In the genomic region with DNA sequence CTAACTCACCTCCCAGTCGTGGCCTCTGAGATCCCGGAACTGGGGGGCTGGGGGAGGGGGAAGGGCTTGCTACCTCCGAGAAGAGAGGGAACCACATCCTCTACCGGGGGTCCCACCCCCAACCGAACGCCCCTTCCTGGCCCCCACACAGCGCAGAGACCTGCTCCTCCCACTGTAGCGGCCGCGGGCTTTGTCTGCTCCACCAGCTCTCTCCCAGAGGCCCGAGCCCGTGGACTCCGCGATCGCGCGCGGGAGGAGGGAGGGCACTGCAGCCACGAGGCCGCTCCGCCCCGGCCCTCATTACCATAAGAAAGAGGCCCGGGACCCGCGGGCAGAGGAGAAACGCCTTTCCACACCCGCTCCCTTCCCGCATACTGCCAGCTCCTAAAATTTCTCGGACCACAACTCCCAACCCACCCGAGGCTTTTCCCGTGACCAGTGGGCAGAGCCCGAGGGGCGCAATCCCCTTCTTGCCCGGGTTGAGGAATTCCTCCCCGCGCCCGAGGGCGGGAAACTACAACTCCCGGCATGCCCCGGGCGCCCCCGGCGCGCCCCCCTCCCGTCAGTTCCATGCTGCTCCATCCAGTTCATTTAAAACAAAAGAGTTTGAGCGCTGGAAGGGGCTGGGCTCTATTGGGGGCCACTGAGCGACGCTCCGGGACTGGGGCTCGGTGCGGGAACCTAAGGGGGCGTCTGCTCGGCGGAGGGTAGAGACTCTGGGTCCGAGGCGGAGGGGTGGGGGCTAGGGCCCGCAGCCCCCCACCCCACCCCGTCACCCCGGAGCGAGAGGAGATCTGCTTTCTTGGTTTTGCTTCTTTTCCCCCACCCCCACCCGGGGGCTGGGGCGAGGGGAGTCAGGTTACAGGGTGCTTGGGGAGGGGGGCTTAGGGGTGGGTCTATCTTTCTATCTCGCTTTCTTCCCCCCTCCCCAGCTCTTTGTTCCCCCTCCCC, we compare ENCODE assay signal across 8 mouse cellular contexts. TPM values are rescaled to one million over a fixed set of nuclear protein-coding genes. Genes with fewer than 3 reads are reported as not detected.
A peak's percentile ranks its signal among the peaks of the same experiment; 100 is the strongest.
DNase-seq lines count a peak whose midpoint lies in the region; ATAC-seq lines count a peak whose summit lies in the region.

No protein-coding gene starts in this region.

- peak; percentile 86 for ATAC-seq in hindbrain, embryonic 12.5 days (ENCODE audit: low FRiP score)

- no peaks in the 10 kb centered on the region for H3K9me3 ChIP-seq in hindbrain, embryonic 12.5 days (replicated peaks)

- WGBS in hindbrain, embryonic 12.5 days: under 1% methylated on average over 63 of the region's 63 CpGs

- H3K4me1 ChIP-seq in hindbrain, embryonic 12.5 days: peaks cover 64% of the 10 kb centered on the region

- peaks cover 13% of the 10 kb centered on the region for H3K36me3 ChIP-seq in hindbrain, embryonic 12.5 days

- H3K4me3 ChIP-seq in hindbrain, embryonic 12.5 days: peak overlapping the region; percentile 94

- peak; percentile 85 for DNase-seq in MN1 (ENCODE audit: low spot score)
- DNase-seq in cerebellum, adult 9-11 months: peak; percentile 89
- peak; percentile 86 to 90 for DNase-seq in frontal cortex, postnatal 10 days (ENCODE audit: low spot score in 2 of 2)
- peak; percentile 76 to 88 for DNase-seq in layer of hippocampus, postnatal 25 days (ENCODE audit: extremely low spot score in 1 of 2, low spot score in 1 of 2)
- DNase-seq in lung, postnatal 25 days (ENCODE audit: low spot score): peak; percentile 84
- DNase-seq in retina, embryonic 14.5 days (ENCODE audit: low spot score): peak; percentile 90
- peak; percentile 94 for DNase-seq in thymus, postnatal 4 days

- H3K27me3 ChIP-seq in hindbrain, embryonic 12.5 days: no peaks in the 10 kb centered on the region

- peak overlapping the region; percentile 93 for H3K4me2 ChIP-seq in hindbrain, embryonic 12.5 days (replicated peaks)

- peak overlapping the region; percentile 99 for H3K27ac ChIP-seq in hindbrain, embryonic 12.5 days

- peak overlapping the region; percentile 99 for H3K9ac ChIP-seq in hindbrain, embryonic 12.5 days

RNA-seq across cellular contexts. Expression of gene Mex3a, which starts 0.6 kb away (rescaled TPM):
- 44.2 and 44.5 TPM in 2 replicates for polyA plus RNA-seq in hindbrain, embryonic 12.5 days (2016; fragmentation: Nextera tagmentation; extraction: Ambion mirVana)
- 1 to 10 TPM; 4.3 to 4.6 TPM for total RNA-seq in layer of hippocampus, postnatal 25 days (2021)

RNA-seq across cellular contexts. Expression of gene Rab25, which starts 16.5 kb away (rescaled TPM):
- polyA plus RNA-seq in hindbrain, embryonic 12.5 days (2016; fragmentation: Nextera tagmentation; extraction: Ambion mirVana): 1.5 and 2.4 TPM in 2 replicates
- not detected for total RNA-seq in layer of hippocampus, postnatal 25 days (2021)

RNA-seq across cellular contexts. Expression of gene Lamtor2, which starts 21.3 kb away (rescaled TPM):
- 124 and 140 TPM in 2 replicates for polyA plus RNA-seq in hindbrain, embryonic 12.5 days (2016; fragmentation: Nextera tagmentation; extraction: Ambion mirVana)
- 100 to 1,000 TPM in 1 of 2 experiments, 10 to 100 TPM in 1; 99.5 to 115 TPM for total RNA-seq in layer of hippocampus, postnatal 25 days (2021)

RNA-seq across cellular contexts. Expression of gene Lmna, which starts 21.9 kb away (rescaled TPM):
- 48.9 and 61.6 TPM in 2 replicates for polyA plus RNA-seq in hindbrain, embryonic 12.5 days (2016; fragmentation: Nextera tagmentation; extraction: Ambion mirVana)
- 10 to 100 TPM; 35.6 to 38.8 TPM for total RNA-seq in layer of hippocampus, postnatal 25 days (2021)

RNA-seq across cellular contexts. Expression of gene Ubqln4, which starts 21.9 kb away (rescaled TPM):
- polyA plus RNA-seq in hindbrain, embryonic 12.5 days (2016; fragmentation: Nextera tagmentation; extraction: Ambion mirVana): 59.4 and 60.7 TPM in 2 replicates
- 100 to 1,000 TPM; 113 to 114 TPM for total RNA-seq in layer of hippocampus, postnatal 25 days (2021)

Comparison
In these comparisons a context has a peak if more than half of its experiments do, and no peak if none do; other contexts are left out.
1. Peak in every context shown above with its lines: DNase-seq, ATAC-seq, H3K4me3 ChIP-seq and H3K27ac ChIP-seq.